Mouse (Mus musculus): Measurements from ENCODE around the gene Hoxd4. TPM values are rescaled to one million over a fixed set of nuclear protein-coding genes. Genes with fewer than 3 reads are reported as not detected.

The Hoxd4 gene
- polyA plus RNA-seq, 1 experiment: not detected

DNA sequence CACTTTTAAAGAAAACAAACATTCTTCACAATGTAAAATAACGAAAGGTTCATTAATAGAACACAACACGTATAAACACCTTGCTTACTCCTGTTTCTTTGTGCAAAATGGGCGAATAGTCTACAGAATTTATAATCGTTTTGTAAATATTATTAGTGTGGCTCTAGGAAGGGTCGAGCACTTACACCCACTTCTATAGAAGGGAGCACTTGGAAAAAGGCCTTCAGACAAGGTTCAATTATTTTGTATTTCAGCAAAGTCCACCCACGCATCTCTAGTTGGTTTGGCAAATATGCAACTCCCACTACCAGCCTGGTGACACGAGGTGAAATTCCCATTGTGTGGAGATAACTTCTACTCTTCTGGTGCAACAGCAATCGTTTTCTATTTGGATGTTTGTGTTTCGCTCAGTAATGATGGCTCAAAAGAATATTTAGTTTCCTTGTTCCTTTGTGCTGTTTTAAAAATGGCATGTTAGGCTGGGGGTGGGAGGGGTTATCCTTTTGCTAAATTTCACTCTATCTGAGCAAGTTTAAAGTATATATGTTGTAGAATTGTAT, 36.8 kb downstream of the Hoxd4 start:
- WGBS: 8% methylated on average over 9 of the region's 9 CpGs

DNA sequence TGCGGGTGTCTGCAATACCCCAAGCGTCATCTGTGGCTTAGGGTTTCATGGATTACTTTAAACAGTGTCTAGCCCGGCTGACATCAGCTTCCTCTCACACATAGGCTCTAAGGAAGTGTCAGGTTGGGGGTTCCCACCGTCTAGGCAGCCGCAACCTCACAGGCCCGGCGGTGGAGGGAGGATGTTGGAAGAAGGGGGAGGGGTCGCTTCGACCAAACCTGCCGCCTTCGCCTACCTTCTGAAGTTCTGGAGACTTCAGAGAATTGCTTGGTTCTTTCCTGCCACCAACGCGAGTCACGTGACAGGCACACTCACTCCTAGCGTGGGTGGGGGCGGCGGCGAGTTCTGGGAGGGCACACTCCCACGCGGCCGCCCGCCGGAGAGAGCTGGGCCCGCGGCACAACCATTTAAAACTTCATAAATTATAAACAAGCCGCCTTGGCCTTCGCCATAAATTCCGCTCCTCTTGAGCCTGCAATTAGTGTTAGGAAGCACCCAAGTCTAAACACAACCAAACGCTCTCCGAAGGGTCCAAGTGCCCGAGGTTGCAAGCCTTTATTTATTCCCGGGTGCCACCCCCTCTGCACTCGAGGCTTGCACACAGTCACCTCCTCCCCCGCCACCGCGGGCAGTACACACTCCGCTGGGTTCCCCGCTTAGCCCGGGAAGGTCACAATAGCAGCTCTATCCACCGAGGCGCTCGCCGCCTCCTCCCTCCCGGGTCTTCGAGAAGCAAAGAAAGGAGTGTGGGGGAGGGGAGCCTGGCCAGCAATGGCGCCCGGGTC, 37.8 kb downstream of the Hoxd4 start:
- peaks cover 7% of the 10 kb centered on the region; the same call in 1 of the 2 replicates for H3K4me1 ChIP-seq (ENCODE audit: control insufficient read depth, insufficient read depth, low read length)
- WGBS: 1% methylated on average over 47 of the region's 47 CpGs
- no peak overlapping the region for H3K4me3 ChIP-seq (ENCODE audit: insufficient read depth, low read depth, low read length)
- no peak for TF ChIP-seq POLR2A (IDR thresholded peaks at IDR 0.05; ENCODE audit: insufficient read depth, low read depth, low read length)
- no peak overlapping the region for H3K27ac ChIP-seq (ENCODE audit: insufficient read depth, low read depth, low read length)

More for the DNA sequence above, 36.8 kb downstream of the Hoxd4 start:
- Histone ChIP-seq H3K4me1 (ENCODE audit: control insufficient read depth, insufficient read depth, low read length) (peaks cover 7% of the 10 kb centered on the region; the same call in 1 of the 2 replicates), H3K27ac (ENCODE audit: insufficient read depth, low read depth, low read length) (no peak overlapping the region), H3K4me3 (ENCODE audit: insufficient read depth, low read depth, low read length) (no peak overlapping the region)
- TF ChIP-seq CTCF (IDR thresholded peaks at IDR 0.05; ENCODE audit: insufficient read depth, low read depth, low read length): no peak
- no peak for TF ChIP-seq POLR2A (IDR thresholded peaks at IDR 0.05; ENCODE audit: insufficient read depth, low read depth, low read length)

DNA sequence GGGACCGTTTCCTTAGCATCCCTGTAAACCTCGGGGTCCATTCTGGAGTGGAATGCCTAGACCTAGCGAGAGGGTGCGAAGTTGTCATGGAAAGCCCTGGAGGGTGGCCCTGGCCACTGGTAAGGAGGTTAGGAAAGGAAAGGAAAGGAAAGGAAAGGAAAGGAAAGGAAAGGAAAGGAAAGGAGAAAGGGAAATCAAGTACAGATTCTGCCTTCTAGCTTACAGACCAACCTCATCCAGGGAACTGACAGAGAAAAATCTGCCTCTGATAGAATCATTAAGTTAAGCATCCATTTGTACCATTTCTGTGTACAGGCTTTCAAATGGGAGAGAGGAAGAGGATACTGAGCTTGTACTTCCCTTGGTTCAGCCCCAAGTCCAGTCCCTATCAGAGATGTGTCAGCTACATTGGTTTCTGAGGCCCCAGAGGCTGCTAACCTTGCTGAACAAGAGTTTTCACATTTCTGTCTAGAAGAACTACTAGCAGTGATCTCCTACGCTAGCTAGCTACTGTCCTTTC, 39.1 kb downstream of the Hoxd4 start:
- H3K4me3 ChIP-seq (ENCODE audit: insufficient read depth, low read depth, low read length): no peak overlapping the region
- H3K4me1 ChIP-seq (ENCODE audit: control insufficient read depth, insufficient read depth, low read length): peaks cover 7% of the 10 kb centered on the region; the same call in 1 of the 2 replicates
- TF ChIP-seq POLR2A (IDR thresholded peaks at IDR 0.05; ENCODE audit: insufficient read depth, low read depth, low read length) (no peak), CTCF (IDR thresholded peaks at IDR 0.05; ENCODE audit: insufficient read depth, low read depth, low read length) (no peak)
- WGBS: 17% methylated on average over 5 of the region's 5 CpGs
- H3K27ac ChIP-seq (ENCODE audit: insufficient read depth, low read depth, low read length): no peak overlapping the region

GRCm38 (mm10) chr2:74751861-74752260, 40.1 kb downstream of the Hoxd4 start:
- 63% methylated on average over 1 of the region's 1 CpGs for whole genome bisulfite sequencing
- TF ChIP-seq CTCF (IDR thresholded peaks at IDR 0.05; ENCODE audit: insufficient read depth, low read depth, low read length) (no peak), POLR2A (IDR thresholded peaks at IDR 0.05; ENCODE audit: insufficient read depth, low read depth, low read length) (no peak)
- Histone ChIP-seq H3K27ac (ENCODE audit: insufficient read depth, low read depth, low read length) (no peak overlapping the region), H3K4me1 (ENCODE audit: control insufficient read depth, insufficient read depth, low read length) (peaks cover 7% of the 10 kb centered on the region; the same call in 1 of the 2 replicates), H3K4me3 (ENCODE audit: insufficient read depth, low read depth, low read length) (no peak overlapping the region)

DNA sequence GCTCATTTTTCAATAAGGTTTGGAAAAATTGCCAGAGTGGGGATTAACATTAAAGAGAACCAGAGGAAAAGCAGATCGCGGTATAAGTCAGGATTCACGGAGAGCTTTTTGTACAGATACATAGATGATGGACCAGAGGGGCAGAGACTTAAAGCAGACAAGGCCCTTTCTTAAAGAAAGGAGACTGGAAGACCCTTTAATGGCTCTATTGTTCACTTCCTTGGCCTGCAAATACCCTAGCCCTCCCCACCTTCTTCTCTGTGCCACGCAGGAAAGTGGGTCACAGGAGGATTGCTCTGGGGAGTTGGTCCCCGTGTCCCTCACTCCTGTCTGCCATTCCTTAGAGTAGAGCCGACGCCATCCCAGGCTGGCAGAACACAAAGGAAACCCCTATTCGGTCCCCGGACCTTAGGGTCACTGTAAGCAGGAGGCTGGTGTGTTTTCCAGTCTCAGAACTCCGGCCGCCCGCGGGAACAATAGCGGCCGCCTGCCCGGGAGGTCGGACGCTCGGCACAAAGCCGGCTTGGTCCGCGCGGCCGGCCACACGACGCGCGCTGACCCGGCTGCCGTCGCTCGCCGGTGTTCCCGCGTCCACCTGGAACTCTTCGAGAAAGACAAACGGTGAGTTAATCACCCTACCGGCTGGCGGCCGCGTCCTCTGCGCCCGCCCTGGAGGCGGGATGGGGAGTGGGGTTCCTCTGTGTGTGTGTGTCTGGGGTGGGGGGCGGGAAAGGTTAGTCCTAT, 40.9 kb downstream of the Hoxd4 start:
- 3% methylated on average over 45 of the region's 45 CpGs for WGBS
- Histone ChIP-seq H3K4me3 (ENCODE audit: insufficient read depth, low read depth, low read length) (no peak overlapping the region), H3K27ac (ENCODE audit: insufficient read depth, low read depth, low read length) (no peak overlapping the region), H3K4me1 (ENCODE audit: control insufficient read depth, insufficient read depth, low read length) (peaks cover 7% of the 10 kb centered on the region; the same call in 1 of the 2 replicates)
- no peak for TF ChIP-seq POLR2A (IDR thresholded peaks at IDR 0.05; ENCODE audit: insufficient read depth, low read depth, low read length)
- no peak for TF ChIP-seq CTCF (IDR thresholded peaks at IDR 0.05; ENCODE audit: insufficient read depth, low read depth, low read length)

GRCm38 (mm10) chr2:74753175-74753523, 41.4 kb downstream of the Hoxd4 start:
- H3K4me3 ChIP-seq (ENCODE audit: insufficient read depth, low read depth, low read length): no peak overlapping the region
- 4% methylated on average over 25 of the region's 25 CpGs for WGBS
- H3K4me1 ChIP-seq (ENCODE audit: control insufficient read depth, insufficient read depth, low read length): peaks cover 7% of the 10 kb centered on the region; the same call in 1 of the 2 replicates
- TF ChIP-seq POLR2A (IDR thresholded peaks at IDR 0.05; ENCODE audit: insufficient read depth, low read depth, low read length) (no peak), CTCF (IDR thresholded peaks at IDR 0.05; ENCODE audit: insufficient read depth, low read depth, low read length) (no peak)
- H3K27ac ChIP-seq (ENCODE audit: insufficient read depth, low read depth, low read length): no peak overlapping the region

DNA sequence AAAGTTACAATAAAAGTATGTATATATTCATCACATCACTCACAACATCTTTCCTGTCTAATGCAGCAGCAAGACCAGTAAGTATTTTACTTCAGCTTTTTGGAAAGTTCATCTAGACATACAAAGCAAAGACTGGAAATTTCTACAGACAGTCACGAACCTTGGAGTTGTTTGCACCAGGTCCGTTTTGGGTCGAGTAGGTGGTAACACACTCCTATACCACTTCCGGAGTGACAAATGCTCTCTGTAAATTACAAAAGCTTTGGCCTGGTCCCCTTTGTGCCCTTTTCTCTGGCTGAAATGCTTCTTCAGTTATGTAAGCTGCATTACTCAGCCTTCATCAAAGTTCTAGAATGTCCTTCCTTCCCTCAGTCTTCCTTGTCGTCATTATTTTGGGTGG, 42.0 kb downstream of the Hoxd4 start:
- Histone ChIP-seq H3K4me3 (ENCODE audit: insufficient read depth, low read depth, low read length) (no peak overlapping the region), H3K27ac (ENCODE audit: insufficient read depth, low read depth, low read length) (no peak overlapping the region), H3K4me1 (ENCODE audit: control insufficient read depth, insufficient read depth, low read length) (peaks cover 7% of the 10 kb centered on the region; the same call in 1 of the 2 replicates)
- 23% methylated on average over 5 of the region's 5 CpGs for WGBS
- no peak for TF ChIP-seq CTCF (IDR thresholded peaks at IDR 0.05; ENCODE audit: insufficient read depth, low read depth, low read length)

GRCm38 (mm10) chr2:74760146-74760545, 48.4 kb downstream of the Hoxd4 start:
- TF ChIP-seq POLR2A (IDR thresholded peaks at IDR 0.05; ENCODE audit: insufficient read depth, low read depth, low read length) (no peak), CTCF (IDR thresholded peaks at IDR 0.05; ENCODE audit: insufficient read depth, low read depth, low read length) (no peak)
- no peak overlapping the region for H3K4me3 ChIP-seq (ENCODE audit: insufficient read depth, low read depth, low read length)
- peaks cover 10% of the 10 kb centered on the region for H3K4me1 ChIP-seq (ENCODE audit: control insufficient read depth, insufficient read depth, low read length)
- WGBS: 11% methylated on average over 1 of the region's 1 CpGs
- H3K27ac ChIP-seq (ENCODE audit: insufficient read depth, low read depth, low read length): no peak overlapping the region

DNA sequence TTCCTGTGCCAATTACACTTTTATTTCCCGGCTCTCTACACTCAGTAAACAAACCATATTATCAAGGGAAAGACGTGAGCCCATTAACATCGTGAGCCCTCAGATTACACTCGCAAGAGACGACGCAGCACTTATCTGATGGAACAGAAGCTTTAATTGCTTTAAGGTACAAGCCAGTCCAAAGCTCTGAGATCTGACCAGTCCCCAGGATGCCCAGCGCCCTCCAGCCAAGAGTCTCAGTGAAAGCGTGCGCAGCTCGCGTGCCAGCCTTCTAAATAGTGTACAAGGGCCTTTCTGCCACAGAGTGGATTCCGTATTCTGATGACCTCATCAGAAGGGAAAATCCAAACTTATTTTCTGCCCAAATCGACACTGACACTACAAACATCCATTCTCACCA, 50.2 kb downstream of the Hoxd4 start:
- Histone ChIP-seq H3K4me3 (ENCODE audit: insufficient read depth, low read depth, low read length) (no peak overlapping the region), H3K27ac (ENCODE audit: insufficient read depth, low read depth, low read length) (no peak overlapping the region), H3K4me1 (ENCODE audit: control insufficient read depth, insufficient read depth, low read length) (peaks cover 10% of the 10 kb centered on the region)
- 6% methylated on average over 13 of the region's 13 CpGs for WGBS
- no peak for TF ChIP-seq CTCF (IDR thresholded peaks at IDR 0.05; ENCODE audit: insufficient read depth, low read depth, low read length)
- no peak for TF ChIP-seq POLR2A (IDR thresholded peaks at IDR 0.05; ENCODE audit: insufficient read depth, low read depth, low read length)

Data from olfactory bulb, adult 2 months (tissue).